Mouse (Mus musculus) CH12.LX (cell line): ENCODE results near the gene Stx1a. TPM values are rescaled to one million over a fixed set of nuclear protein-coding genes. Genes with fewer than 3 reads are reported as not detected.

Experiments
- DNase-seq: peaks from one replicate; pipeline ENCODE4 v3.0.0-alpha.2; 2013; ENCODE audit errors: extremely low read depth
- H3K27ac ChIP-seq: 2 replicates; pipeline ENCODE4 v1.5.1; 2012; ENCODE audit warnings: low read depth, mild to moderate bottlenecking, control low read depth, moderate library complexity; ENCODE audit not compliant: insufficient read depth
- H3K27me3 ChIP-seq: replicated peaks from 2 replicates; pipeline ENCODE3; 2012; ENCODE audit warnings: inconsistent platforms
- H3K36me3 ChIP-seq, 2 experiments: replicated peaks in 1 of 2; 2 replicates each; pipeline versions ENCODE3 to v1.6.1; 2012; ENCODE audit warnings: inconsistent platforms in 1 of 2, low read length in 1 of 2, mild to moderate bottlenecking in 1 of 2, mixed read lengths in 1 of 2, moderate library complexity in 1 of 2; ENCODE audit not compliant: control insufficient read depth in 1 of 2, insufficient read depth in 1 of 2
- H3K4me1 ChIP-seq, 2 experiments: 2 replicates each; pipeline ENCODE4 v1.6.1; 2012; ENCODE audit warnings: inconsistent platforms in 1 of 2, moderate library complexity in 1 of 2; ENCODE audit not compliant: insufficient read depth in 2 of 2, control insufficient read depth in 1 of 2
- H3K4me2 ChIP-seq: 2 replicates; pipeline ENCODE4 v1.6.1; 2012; ENCODE audit warnings: low read depth, mild to moderate bottlenecking, control low read depth; ENCODE audit not compliant: poor library complexity, insufficient read depth, severe bottlenecking
- H3K4me3 ChIP-seq, 3 experiments: fragments of 150-350 bp in 1 of 3; sonication (generic) in 1 of 3; replicated peaks in 1 of 3; 2 replicates each; pipeline versions ENCODE3 to v1.5.1; 2011 to 2012; ENCODE audit warnings: low read depth in 2 of 3, low read length in 2 of 3, mild to moderate bottlenecking in 2 of 3, moderate library complexity in 2 of 3, control low read depth in 1 of 3, improper control_type of control experiment in 1 of 3, inconsistent platforms in 1 of 3, mixed read lengths in 1 of 3; ENCODE audit not compliant: poor library complexity in 1 of 3
- H3K79me2 ChIP-seq: replicated peaks from 2 replicates; pipeline ENCODE4 v1.6.1; 2012; ENCODE audit warnings: mild to moderate bottlenecking, moderate library complexity; ENCODE audit not compliant: control insufficient read depth, poor library complexity, insufficient read depth, severe bottlenecking; ENCODE audit errors: extremely low read depth
- H3K9ac ChIP-seq: 2 replicates; pipeline ENCODE4 v1.6.1; 2012; ENCODE audit warnings: low read depth, mild to moderate bottlenecking, control low read depth, moderate library complexity; ENCODE audit not compliant: insufficient read depth
- H3K9me3 ChIP-seq: replicated peaks from 2 replicates; pipeline ENCODE3; 2012; ENCODE audit warnings: low read length, inconsistent platforms, mixed read lengths
- CHD2 ChIP-seq: IDR thresholded peaks from 2 replicates; pipeline ENCODE4 v1.6.1; 2011; ENCODE audit warnings: low read length, improper control_type of control experiment
- ELF1 ChIP-seq: IDR thresholded peaks from 2 replicates; pipeline ENCODE4 v1.6.1; 2014; ENCODE audit warnings: low read depth, mild to moderate bottlenecking, inconsistent platforms, low read length, improper control_type of control experiment
- HCFC1 ChIP-seq: IDR thresholded peaks from 2 replicates; pipeline ENCODE4 v1.6.1; 2012; ENCODE audit warnings: low read depth, mild to moderate bottlenecking, inconsistent platforms, low read length, improper control_type of control experiment
- IRF4 ChIP-seq: IDR thresholded peaks from 2 replicates; pipeline ENCODE4 v1.6.1; 2014; ENCODE audit warnings: low read depth, mild to moderate bottlenecking, inconsistent platforms, low read length, improper control_type of control experiment
- KAT2A ChIP-seq: IDR thresholded peaks from 2 replicates; pipeline ENCODE4 v1.6.1; 2012; ENCODE audit warnings: low read length, improper control_type of control experiment, inconsistent platforms; ENCODE audit not compliant: insufficient replicate concordance
- MAZ ChIP-seq: IDR thresholded peaks from 2 replicates; pipeline ENCODE4 v1.6.1; 2012; ENCODE audit warnings: low read depth, mild to moderate bottlenecking, inconsistent platforms, low read length, improper control_type of control experiment, moderate library complexity
- MEF2A ChIP-seq: IDR thresholded peaks from 2 replicates; pipeline ENCODE4 v1.6.1; 2014; ENCODE audit warnings: low read depth, mild to moderate bottlenecking, inconsistent platforms, low read length, improper control_type of control experiment, borderline replicate concordance
- POLR2AphosphoS2 ChIP-seq: IDR thresholded peaks from 2 replicates; pipeline ENCODE4 v1.6.1; 2011; ENCODE audit warnings: low read depth, low read length, improper control_type of control experiment
- SIN3A ChIP-seq: IDR thresholded peaks from 2 replicates; pipeline ENCODE4 v1.6.1; 2012; ENCODE audit warnings: low read length, improper control_type of control experiment, inconsistent platforms
- ZKSCAN1 ChIP-seq: IDR thresholded peaks from 2 replicates; pipeline ENCODE4 v1.6.1; 2012; ENCODE audit warnings: low read depth, inconsistent platforms, low read length, improper control_type of control experiment, borderline replicate concordance
- dilution Hi-C: fragments of 300-500 bp; cut with MboI; formaldehyde crosslinking; loops from 2 replicates; pipeline ENCODE4 v1.14.3; 2020; ENCODE audit warnings: low sequenced_read_pairs; ENCODE audit not compliant: extremely low pct_unique_long_range_greater_than_20kb, extremely low pct_ligation_motif_present
- in situ Hi-C: fragments of 300-500 bp; cut with MboI; formaldehyde crosslinking; loops from 3 replicates; pipeline ENCODE4 v1.14.3; 2019; ENCODE audit warnings: low sequenced_read_pairs, low pct_ligation_motif_present, low pct_unique_long_range_greater_than_20kb, mixed read lengths
- polyA plus RNA-seq: library from polyadenylated mRNA; unstranded; fragments of >175 nt; gene quantifications from 2 replicates; pipeline ENCODE4 v1.2.1, GENCODE M21; 2012; ENCODE audit warnings: low read depth; ENCODE audit not compliant: insufficient read length
- total RNA-seq, 2 experiments: library from RNA; depleted of rRNA; stranded (reverse); fragments of 300-350 nt in 1 of 2; fragments of >200 nt in 1 of 2; gene quantifications; 2 replicates each; pipeline ENCODE4 v1.2.3; 2012 to 2014

The Stx1a gene
- total and polyA plus RNA-seq, 3 experiments = 1.1 to 3.0 (median 2.0) TPM

GRCm38 (mm10) chr5:135089653-135090052 lies 66.4 kb downstream of the Stx1a start, which contains the start of gene Mlxipl:
Mlxipl (plus strand) TSS chr5:135089890.
- H3K9me3 ChIP-seq = peaks cover 8% of the 10 kb centered on the region
- in situ Hi-C loops = no loop called here
- dilution Hi-C loops = no loop called here
- no peak for DNase-seq
- H3K36me3 ChIP-seq = no peaks in the 10 kb centered on the region
- H3K79me2 ChIP-seq = no peaks in the 10 kb centered on the region
- TF ChIP-seq ZKSCAN1 = no peak
- no peak for TF ChIP-seq HCFC1
- TF ChIP-seq CHD2 = no peak
- TF ChIP-seq MEF2A = no peak
- no peak for TF ChIP-seq KAT2A
- no peak for TF ChIP-seq ELF1
- TF ChIP-seq POLR2AphosphoS2 = no peak
- no peak for TF ChIP-seq SIN3A
- TF ChIP-seq MAZ = no peak
- TF ChIP-seq IRF4 = no peak
- H3K4me2 ChIP-seq = no peak within 1 kb of the TSS
- peaks cover 83% of the 10 kb centered on the region for H3K27me3 ChIP-seq
- H3K4me1 ChIP-seq = peaks cover 0 to 6% of the 10 kb centered on the region in 2 experiments; a peak in 2 of 4 replicates
- H3K9ac ChIP-seq = no peak within 1 kb of the TSS
- no peak within 1 kb of the TSS for H3K4me3 ChIP-seq
- no peak within 1 kb of the TSS for H3K27ac ChIP-seq

Other genes with a start within 250 kb of the Stx1a start
- gene Tmem270, start 116.7 kb upstream of the Stx1a start, total RNA-seq (2012; rRNA removed) = not detected in 2 replicates
- not detected in 2 replicates for gene Tmem270, start 116.7 kb upstream of the Stx1a start, total RNA-seq (2014; rRNA removed)
- gene Tmem270, start 116.7 kb upstream of the Stx1a start, polyA plus RNA-seq = not detected in 2 replicates
- not detected in 2 replicates for gene Cldn13, start 108.0 kb upstream of the Stx1a start, total RNA-seq (2012; rRNA removed)
- gene Cldn13, start 108.0 kb upstream of the Stx1a start, total RNA-seq (2014; rRNA removed) = not detected in 2 replicates
- not detected in 2 replicates for gene Cldn13, start 108.0 kb upstream of the Stx1a start, polyA plus RNA-seq
- gene Mettl27, start 91.1 kb upstream of the Stx1a start, total RNA-seq (2012; rRNA removed) = 1.7 and 1.9 TPM in 2 replicates
- gene Mettl27, start 91.1 kb upstream of the Stx1a start, total RNA-seq (2014; rRNA removed) = 0.93 and 1.3 TPM in 2 replicates
- 0.30 and 0.73 TPM in 2 replicates for gene Mettl27, start 91.1 kb upstream of the Stx1a start, polyA plus RNA-seq
- 0.08 TPM in 1 of 2 replicates, not detected in the other for gene Cldn4, start 76.5 kb upstream of the Stx1a start, total RNA-seq (2012; rRNA removed)
- gene Cldn4, start 76.5 kb upstream of the Stx1a start, total RNA-seq (2014; rRNA removed) = 0.16 and 0.51 TPM in 2 replicates
- 0.17 and 0.31 TPM in 2 replicates for gene Cldn4, start 76.5 kb upstream of the Stx1a start, polyA plus RNA-seq
- not detected in 2 replicates for gene Cldn3, start 37.3 kb upstream of the Stx1a start, total RNA-seq (2012; rRNA removed)
- gene Cldn3, start 37.3 kb upstream of the Stx1a start, total RNA-seq (2014; rRNA removed) = not detected in 2 replicates
- not detected in 2 replicates for gene Cldn3, start 37.3 kb upstream of the Stx1a start, polyA plus RNA-seq
- gene Abhd11, start 14.3 kb upstream of the Stx1a start, total RNA-seq (2012; rRNA removed) = 36.0 and 37.1 TPM in 2 replicates
- 31.2 and 36.6 TPM in 2 replicates for gene Abhd11, start 14.3 kb upstream of the Stx1a start, total RNA-seq (2014; rRNA removed)
- 29.2 and 32.1 TPM in 2 replicates for gene Abhd11, start 14.3 kb upstream of the Stx1a start, polyA plus RNA-seq
- gene Dnajc30, start 40.7 kb downstream of the Stx1a start, total RNA-seq (2012; rRNA removed) = 7.2 and 7.5 TPM in 2 replicates
- gene Dnajc30, start 40.7 kb downstream of the Stx1a start, total RNA-seq (2014; rRNA removed) = 4.1 and 4.9 TPM in 2 replicates
- 9.2 and 9.6 TPM in 2 replicates for gene Dnajc30, start 40.7 kb downstream of the Stx1a start, polyA plus RNA-seq
- 62.1 and 70.0 TPM in 2 replicates for gene Bud23, start 41.5 kb downstream of the Stx1a start, total RNA-seq (2012; rRNA removed)
- 60.7 and 79.1 TPM in 2 replicates for gene Bud23, start 41.5 kb downstream of the Stx1a start, total RNA-seq (2014; rRNA removed)
- 118 and 141 TPM in 2 replicates for gene Bud23, start 41.5 kb downstream of the Stx1a start, polyA plus RNA-seq
- 0.64 and 0.80 TPM in 2 replicates for gene Vps37d, start 54.8 kb downstream of the Stx1a start, total RNA-seq (2012; rRNA removed)
- gene Vps37d, start 54.8 kb downstream of the Stx1a start, total RNA-seq (2014; rRNA removed) = 0.20 and 0.56 TPM in 2 replicates
- gene Vps37d, start 54.8 kb downstream of the Stx1a start, polyA plus RNA-seq = 0.40 TPM in 1 of 2 replicates, not detected in the other
- not detected in 2 replicates for gene Mlxipl, start 66.4 kb downstream of the Stx1a start, total RNA-seq (2012; rRNA removed)
- not detected in 2 replicates for gene Mlxipl, start 66.4 kb downstream of the Stx1a start, total RNA-seq (2014; rRNA removed)
- gene Mlxipl, start 66.4 kb downstream of the Stx1a start, polyA plus RNA-seq = not detected in 2 replicates
- gene Tbl2, start 126.2 kb downstream of the Stx1a start, total RNA-seq (2012; rRNA removed) = 26.3 and 31.9 TPM in 2 replicates
- gene Tbl2, start 126.2 kb downstream of the Stx1a start, total RNA-seq (2014; rRNA removed) = 20.0 and 21.7 TPM in 2 replicates
- 24.8 and 25.2 TPM in 2 replicates for gene Tbl2, start 126.2 kb downstream of the Stx1a start, polyA plus RNA-seq
- 20.1 and 22.0 TPM in 2 replicates for gene Bcl7b, start 144.8 kb downstream of the Stx1a start, total RNA-seq (2012; rRNA removed)
- gene Bcl7b, start 144.8 kb downstream of the Stx1a start, total RNA-seq (2014; rRNA removed) = 21.6 and 24.1 TPM in 2 replicates
- 40.8 and 43.6 TPM in 2 replicates for gene Bcl7b, start 144.8 kb downstream of the Stx1a start, polyA plus RNA-seq
- 60.0 and 72.9 TPM in 2 replicates for gene Baz1b, start 163.8 kb downstream of the Stx1a start, total RNA-seq (2012; rRNA removed)
- gene Baz1b, start 163.8 kb downstream of the Stx1a start, total RNA-seq (2014; rRNA removed) = 53.3 and 56.4 TPM in 2 replicates
- 84.9 and 85.4 TPM in 2 replicates for gene Baz1b, start 163.8 kb downstream of the Stx1a start, polyA plus RNA-seq
- gene Fzd9, start 227.7 kb downstream of the Stx1a start, total RNA-seq (2012; rRNA removed) = not detected in 2 replicates
- not detected in 2 replicates for gene Fzd9, start 227.7 kb downstream of the Stx1a start, total RNA-seq (2014; rRNA removed)
- not detected in 2 replicates for gene Fzd9, start 227.7 kb downstream of the Stx1a start, polyA plus RNA-seq